Mouse (Mus musculus) heart, embryonic 12.5 days (tissue): ENCODE results near the gene 1700020L24Rik. TPM values are rescaled to one million over a fixed set of nuclear protein-coding genes. Genes with fewer than 3 reads are reported as not detected.

Experiments used
- ATAC-seq: fragments of 200-750 bp; cut with Nextera tagmentation; 2 replicates; pipeline ENCODE4 v1.8.0; 2017; ENCODE audit warnings: moderate TSS enrichment, moderate library complexity; ENCODE audit not compliant: insufficient number of reproducible peaks, low FRiP score
- H3K27ac ChIP-seq: fragments of 300-500 bp; sonication (generic); 2 replicates; pipeline ENCODE4 v1.5.1; 2016; ENCODE audit warnings: mild to moderate bottlenecking, moderate library complexity; ENCODE audit not compliant: poor library complexity, severe bottlenecking
- H3K27me3 ChIP-seq: fragments of 300-500 bp; sonication (generic); replicated peaks from 2 replicates; pipeline ENCODE4 v1.6.1; 2016; ENCODE audit warnings: mild to moderate bottlenecking, moderate library complexity
- H3K36me3 ChIP-seq: fragments of 300-500 bp; sonication (generic); 2 replicates; pipeline ENCODE4 v1.6.1; 2016; ENCODE audit warnings: mild to moderate bottlenecking, moderate library complexity
- H3K4me1 ChIP-seq: fragments of 300-500 bp; sonication (generic); replicated peaks from 2 replicates; pipeline ENCODE4 v1.6.1; 2016; ENCODE audit warnings: mild to moderate bottlenecking
- H3K4me2 ChIP-seq: fragments of 300-500 bp; sonication (generic); 2 replicates; pipeline ENCODE4 v1.6.1; 2016; ENCODE audit warnings: mild to moderate bottlenecking, moderate library complexity
- H3K4me3 ChIP-seq: fragments of 300-500 bp; sonication (generic); 2 replicates; pipeline ENCODE4 v1.5.1; 2016; ENCODE audit warnings: mild to moderate bottlenecking
- H3K9ac ChIP-seq: fragments of 300-500 bp; sonication (generic); 2 replicates; pipeline ENCODE4 v1.6.1; 2016; ENCODE audit warnings: mild to moderate bottlenecking, moderate library complexity
- H3K9me3 ChIP-seq: fragments of 300-500 bp; sonication (generic); replicated peaks from 2 replicates; pipeline ENCODE4 v1.6.1; 2016; ENCODE audit warnings: mild to moderate bottlenecking, moderate library complexity
- WGBS: fragments of 180-500 bp; shearing (Covaris S2); methylation state at CpG from one replicate; pipeline ENCODE4 v1.1.7; 2016; 5-methylcytosine and 5-hydroxymethylcytosine counted together
- polyA plus RNA-seq: library from polyadenylated mRNA; unstranded; fragments of >200 nt; fragmentation: Nextera tagmentation; extraction: Ambion mirVana; gene quantifications from 2 replicates; pipeline ENCODE4 v1.2.1, GENCODE M21; 2016

1700020L24Rik gene
- polyA plus RNA-seq, 1 experiment from 2014 or later = 1.6 TPM

- Histone ChIP-seq H3K4me2 (no peak overlapping the region), H3K36me3 (no peaks in the 10 kb centered on the region), H3K27me3 (peaks cover 3% of the 10 kb centered on the region; the same call in 1 of the 2 replicates), H3K4me3 (no peak overlapping the region), H3K9me3 (no peaks in the 10 kb centered on the region), H3K4me1 (peaks cover 59% of the 10 kb centered on the region), H3K9ac (no peak overlapping the region), H3K27ac (no peak overlapping the region)
- ATAC-seq = no peak
- WGBS = 90% methylated on average over 10 of the region's 10 CpGs
These were observed 13.8 kb downstream of the 1700020L24Rik start for GRCm38 (mm10) chr11:83451281-83451680.

GRCm38 (mm10) chr11:83454548-83454947, 17.1 kb downstream of the 1700020L24Rik start:
- WGBS = 3% methylated on average over 4 of the region's 4 CpGs
- H3K4me3 ChIP-seq = no peak overlapping the region
- peak overlapping the region; percentile 20; the same call in 1 of the 2 replicates for H3K27ac ChIP-seq
- peak; percentile 72 for ATAC-seq
- H3K4me1 ChIP-seq = peaks cover 50% of the 10 kb centered on the region
- H3K4me2 ChIP-seq = no peak overlapping the region
- H3K9me3 ChIP-seq = no peaks in the 10 kb centered on the region
- no peaks in the 10 kb centered on the region for H3K27me3 ChIP-seq
- no peak overlapping the region for H3K9ac ChIP-seq
- no peaks in the 10 kb centered on the region for H3K36me3 ChIP-seq

GRCm38 (mm10) chr11:83455608-83456007, 18.1 kb downstream of the 1700020L24Rik start:
- Histone ChIP-seq H3K36me3 (no peaks in the 10 kb centered on the region), H3K4me2 (no peak overlapping the region), H3K4me1 (peaks cover 49% of the 10 kb centered on the region), H3K27me3 (no peaks in the 10 kb centered on the region), H3K9me3 (no peaks in the 10 kb centered on the region), H3K9ac (no peak overlapping the region), H3K4me3 (no peak overlapping the region), H3K27ac (no peak overlapping the region)
- ATAC-seq = no peak
- 68% methylated on average over 3 of the region's 3 CpGs for WGBS

- ATAC-seq = no peak
- Histone ChIP-seq H3K27me3 (peaks cover 4% of the 10 kb centered on the region), H3K4me2 (no peak overlapping the region), H3K27ac (no peak overlapping the region), H3K9me3 (no peaks in the 10 kb centered on the region), H3K4me1 (peaks cover 57% of the 10 kb centered on the region), H3K9ac (no peak overlapping the region), H3K36me3 (no peaks in the 10 kb centered on the region), H3K4me3 (no peak overlapping the region)
- 45% methylated on average over 7 of the region's 7 CpGs for WGBS
These were observed 19.8 kb downstream of the 1700020L24Rik start for GRCm38 (mm10) chr11:83457257-83457656.

- 54% methylated on average over 9 of the region's 9 CpGs for WGBS
These were observed 20.6 kb downstream of the 1700020L24Rik start for GRCm38 (mm10) chr11:83457912-83458601.

GRCm38 (mm10) chr11:83461462-83462027, 24.1 kb downstream of the 1700020L24Rik start:
- WGBS = 71% methylated on average over 10 of the region's 10 CpGs
- Histone ChIP-seq H3K9ac (no peak overlapping the region), H3K4me2 (peak overlapping the region; percentile 93), H3K27ac (no peak overlapping the region), H3K4me1 (peaks cover 44% of the 10 kb centered on the region), H3K9me3 (no peaks in the 10 kb centered on the region), H3K4me3 (peak overlapping the region; percentile 75; the same call in 1 of the 2 replicates), H3K27me3 (peaks cover 22% of the 10 kb centered on the region), H3K36me3 (no peaks in the 10 kb centered on the region)
- ATAC-seq = no peak

More at GRCm38 (mm10) chr11:83457912-83458601, 20.6 kb downstream of the 1700020L24Rik start:
- Histone ChIP-seq H3K4me3 (no peak overlapping the region), H3K9me3 (no peaks in the 10 kb centered on the region), H3K9ac (no peak overlapping the region), H3K4me2 (no peak overlapping the region), H3K27me3 (peaks cover 4% of the 10 kb centered on the region), H3K36me3 (no peaks in the 10 kb centered on the region), H3K27ac (peak overlapping the region; percentile 10; the same call in 1 of the 2 replicates), H3K4me1 (peaks cover 61% of the 10 kb centered on the region)
- no peak for ATAC-seq

GRCm38 (mm10) chr11:83462711-83463244, 25.3 kb downstream of the 1700020L24Rik start, which contains the start of gene Mmp28:
Gene Mmp28, minus strand, starts transcription at chr11:83463071.
- WGBS = under 1% methylated on average over 42 of the region's 42 CpGs
- Histone ChIP-seq H3K9ac (peak within 1 kb of the TSS; percentile 82), H3K27me3 (peaks cover 22% of the 10 kb centered on the region), H3K4me1 (peaks cover 45% of the 10 kb centered on the region), H3K4me3 (peak within 1 kb of the TSS; percentile 75), H3K9me3 (no peaks in the 10 kb centered on the region), H3K4me2 (peak within 1 kb of the TSS; percentile 93), H3K36me3 (no peaks in the 10 kb centered on the region), H3K27ac (no peak within 1 kb of the TSS)
- ATAC-seq = peak; percentile 67

- H3K9me3 ChIP-seq = no peaks in the 10 kb centered on the region; the same call in 1 of the 2 replicates
- H3K9ac ChIP-seq = no peak overlapping the region
- H3K4me1 ChIP-seq = peaks cover 43% of the 10 kb centered on the region
- no peak for ATAC-seq
- no peak overlapping the region for H3K27ac ChIP-seq
- peaks cover 19% of the 10 kb centered on the region for H3K27me3 ChIP-seq
- H3K4me3 ChIP-seq = no peak overlapping the region
- H3K36me3 ChIP-seq = no peaks in the 10 kb centered on the region
- 28% methylated on average over 2 of the region's 2 CpGs for WGBS
- H3K4me2 ChIP-seq = no peak overlapping the region
These were observed 28.5 kb downstream of the 1700020L24Rik start for GRCm38 (mm10) chr11:83465976-83466375.

GRCm38 (mm10) chr11:83467120-83467652, 29.7 kb downstream of the 1700020L24Rik start:
- Histone ChIP-seq H3K4me3 (no peak overlapping the region), H3K36me3 (no peaks in the 10 kb centered on the region), H3K4me1 (peaks cover 38% of the 10 kb centered on the region), H3K27ac (peak overlapping the region; percentile 67), H3K27me3 (peaks cover 19% of the 10 kb centered on the region), H3K9me3 (no peaks in the 10 kb centered on the region; the same call in 1 of the 2 replicates), H3K9ac (no peak overlapping the region), H3K4me2 (peak overlapping the region; percentile 13)
- 14% methylated on average over 11 of the region's 11 CpGs for WGBS
- ATAC-seq = peak; percentile 63

- H3K4me1 ChIP-seq = peaks cover 36% of the 10 kb centered on the region
- H3K27ac ChIP-seq = no peak overlapping the region
- no peak overlapping the region for H3K9ac ChIP-seq
- H3K9me3 ChIP-seq = no peaks in the 10 kb centered on the region; the same call in 1 of the 2 replicates
- 89% methylated on average over 3 of the region's 3 CpGs for WGBS
- H3K4me3 ChIP-seq = no peak overlapping the region
- no peak for ATAC-seq
- H3K4me2 ChIP-seq = no peak overlapping the region
- no peaks in the 10 kb centered on the region for H3K36me3 ChIP-seq
- H3K27me3 ChIP-seq = peaks cover 15% of the 10 kb centered on the region
These were observed 31.3 kb downstream of the 1700020L24Rik start for GRCm38 (mm10) chr11:83468765-83469164.

GRCm38 (mm10) chr11:83471766-83472165, 34.3 kb downstream of the 1700020L24Rik start:
- Histone ChIP-seq H3K36me3 (peaks cover 9% of the 10 kb centered on the region; the same call in 1 of the 2 replicates), H3K9ac (no peak overlapping the region), H3K4me1 (peaks cover 35% of the 10 kb centered on the region), H3K27me3 (no peaks in the 10 kb centered on the region), H3K27ac (no peak overlapping the region), H3K9me3 (no peaks in the 10 kb centered on the region; the same call in 1 of the 2 replicates), H3K4me3 (no peak overlapping the region), H3K4me2 (peak overlapping the region; percentile 92)
- no peak for ATAC-seq
- 81% methylated on average over 2 of the region's 2 CpGs for WGBS
